Mouse (Mus musculus) spleen, adult 18-20 months (tissue): Measurements from ENCODE around the gene Cfap157.
A peak's percentile ranks its signal among the peaks of the same experiment; 100 is the strongest.

Source experiments
- DNase-seq, 2 experiments: peaks; one replicate each; pipeline ENCODE4 v3.0.0; 2022; ENCODE audit warnings: mixed read lengths in 2 of 2

The Cfap157 gene

GRCm38 (mm10) chr2:32779714-32780113, 4.5 kb downstream of the Cfap157 start:
- no peak for DNase-seq

GRCm38 (mm10) chr2:32779131-32779530, 5.1 kb downstream of the Cfap157 start:
- peak in 1 of 2 experiments; percentile 58 for DNase-seq

GRCm38 (mm10) chr2:32778081-32778480, 6.1 kb downstream of the Cfap157 start:
- no peak for DNase-seq

- DNase-seq: no peak
These were observed 8.0 kb downstream of the Cfap157 start for GRCm38 (mm10) chr2:32776192-32776591.

- DNase-seq: peak; percentile 92 to 98
These were observed 8.7 kb downstream of the Cfap157 start, which contains the start of the genes Ttc16 and Ptrh1 for GRCm38 (mm10) chr2:32775359-32776074. Gene Ttc16 (minus strand): TSS chr2:32775633. Gene Ptrh1 (plus strand): TSS chr2:32775786.

GRCm38 (mm10) chr2:32772626-32773279, 11.5 kb downstream of the Cfap157 start:
- DNase-seq: no peak

- DNase-seq: no peak
These were observed 12.3 kb downstream of the Cfap157 start for GRCm38 (mm10) chr2:32771886-32772285.

GRCm38 (mm10) chr2:32769327-32770085, 14.7 kb downstream of the Cfap157 start:
- DNase-seq: no peak

GRCm38 (mm10) chr2:32768661-32769285, 15.5 kb downstream of the Cfap157 start:
- DNase-seq: no peak

- DNase-seq: no peak
These were observed 17.0 kb downstream of the Cfap157 start for GRCm38 (mm10) chr2:32767241-32767640.

GRCm38 (mm10) chr2:32763353-32763752, 20.9 kb downstream of the Cfap157 start:
- no peak for DNase-seq

GRCm38 (mm10) chr2:32761859-32762258, 22.4 kb downstream of the Cfap157 start:
- DNase-seq: no peak

- DNase-seq: no peak
These were observed 22.9 kb downstream of the Cfap157 start for GRCm38 (mm10) chr2:32761361-32761760.

GRCm38 (mm10) chr2:32759001-32759400, 25.2 kb downstream of the Cfap157 start:
- no peak for DNase-seq

- DNase-seq: no peak
These were observed 25.7 kb downstream of the Cfap157 start for GRCm38 (mm10) chr2:32758503-32758902.

- DNase-seq: peak; percentile 94 to 95
These were observed 27.0 kb downstream of the Cfap157 start, which contains the start of gene Tor2a for GRCm38 (mm10) chr2:32757056-32757845. Gene Tor2a (plus strand): TSS chr2:32757234.

- no peak for DNase-seq
These were observed 27.6 kb downstream of the Cfap157 start for GRCm38 (mm10) chr2:32756674-32757055.

GRCm38 (mm10) chr2:32752181-32752580, 32.0 kb downstream of the Cfap157 start:
- no peak for DNase-seq

- DNase-seq: no peak
These were observed 32.6 kb downstream of the Cfap157 start for GRCm38 (mm10) chr2:32751665-32752033.

GRCm38 (mm10) chr2:32750887-32751664, 33.2 kb downstream of the Cfap157 start:
- DNase-seq: no peak

GRCm38 (mm10) chr2:32750199-32750598, 34.0 kb downstream of the Cfap157 start:
- no peak for DNase-seq
